Mouse (Mus musculus): ENCODE data around the gene Ormdl2.

GRCm38 (mm10) chr10:128840612-128841011 lies 19.2 kb upstream of the Ormdl2 start:
- no peak for TF ChIP-seq CTCF (IDR thresholded peaks at IDR 0.05; ENCODE audit: borderline replicate concordance, insufficient read depth, low read length)
- TF ChIP-seq POLR2A (IDR thresholded peaks at IDR 0.05; ENCODE audit: low read depth, low read length) = no peak
